Mouse (Mus musculus) layer of hippocampus, adult 9-10 months (tissue): ENCODE measurements at regions not wholly inside any gene's neighbourhood (a gene's known extent, or its start where the extent isn't known, plus 50 kb on each side); places are given as distances from the start of the nearest gene placed in this dataset.

Experiments
- DNase-seq: peaks from one replicate; pipeline ENCODE4 v3.0.0; 2022; ENCODE audit warnings: low spot score

DNA sequence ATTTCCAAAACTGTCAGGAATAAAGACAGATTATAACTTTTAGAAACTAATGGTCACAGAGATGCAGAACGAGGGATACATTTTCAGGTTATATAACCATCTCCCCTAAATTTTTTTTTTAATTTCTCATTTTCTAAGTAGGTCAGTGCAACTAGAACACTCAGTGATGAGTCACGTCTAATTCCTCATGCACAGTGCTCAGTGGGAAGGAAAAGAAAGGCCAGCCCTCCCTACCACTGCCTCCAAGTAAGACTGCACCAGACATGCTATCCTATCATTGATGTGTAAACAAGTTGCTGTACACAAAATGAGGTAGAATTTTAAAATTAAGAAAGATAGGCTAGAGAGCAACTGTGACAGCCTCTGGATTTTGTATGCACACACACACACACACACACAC is 724.2 kb upstream of the Auts2 start:
- no peak for DNase-seq

DNA sequence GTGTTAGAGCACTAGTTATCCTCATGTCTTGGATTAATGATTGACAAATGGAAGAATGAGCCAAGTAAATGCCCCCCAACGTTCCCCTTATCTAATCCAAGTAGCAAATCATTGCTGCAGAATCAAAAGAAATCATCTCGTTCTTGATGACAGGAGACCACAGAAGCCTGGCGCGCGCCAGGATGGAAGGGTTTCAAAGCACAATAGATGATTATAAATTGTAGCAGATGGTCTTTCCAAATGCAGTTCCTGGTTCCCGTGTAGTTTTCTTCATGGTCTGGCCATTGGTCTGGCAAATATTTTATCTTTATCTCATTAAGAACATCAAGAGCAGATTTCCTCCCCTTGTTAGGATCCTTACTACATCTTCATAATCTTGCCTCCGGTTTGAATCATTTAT is 721.8 kb upstream of the Auts2 start:
- DNase-seq, result peak; percentile 6

DNA sequence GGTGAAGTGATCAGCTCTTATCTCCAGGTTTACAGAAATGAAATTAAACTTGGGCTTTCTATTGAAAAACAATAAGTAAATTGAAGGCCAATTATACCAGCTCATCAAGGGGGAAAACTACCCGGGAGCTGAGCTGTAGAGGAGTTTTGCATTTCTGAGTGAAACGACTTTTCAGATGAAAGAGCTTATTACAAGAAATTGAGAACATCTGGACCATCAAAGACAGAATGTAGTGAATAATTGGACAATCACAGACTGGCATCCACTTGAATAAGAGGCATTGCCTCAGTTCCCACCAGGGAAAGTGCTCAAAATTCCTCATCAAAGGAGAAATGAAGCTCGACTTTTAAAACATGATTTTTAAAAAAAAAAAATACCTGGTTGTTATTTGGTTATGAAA is 675.7 kb upstream of the Auts2 start:
- no peak for DNase-seq

DNA sequence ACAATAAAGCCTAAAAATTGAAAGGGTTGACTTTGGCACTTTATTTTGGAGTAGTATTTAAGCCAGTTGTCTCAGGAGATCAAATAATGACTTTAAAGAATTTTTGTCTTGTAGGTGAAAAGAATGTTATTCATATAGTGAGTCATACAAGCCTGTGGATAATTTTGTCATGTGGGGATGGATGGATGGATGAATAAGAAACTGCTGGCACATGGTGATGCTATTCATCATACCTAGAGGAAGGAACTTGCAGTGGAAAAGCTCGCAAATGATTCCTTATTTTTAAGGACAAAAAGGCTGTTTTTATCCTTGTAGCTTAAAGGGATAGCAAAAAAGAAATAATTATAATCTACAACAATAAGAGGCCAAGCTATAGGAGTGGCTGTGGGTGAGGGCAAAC is 655.4 kb upstream of the Auts2 start:
- DNase-seq, result no peak

DNA sequence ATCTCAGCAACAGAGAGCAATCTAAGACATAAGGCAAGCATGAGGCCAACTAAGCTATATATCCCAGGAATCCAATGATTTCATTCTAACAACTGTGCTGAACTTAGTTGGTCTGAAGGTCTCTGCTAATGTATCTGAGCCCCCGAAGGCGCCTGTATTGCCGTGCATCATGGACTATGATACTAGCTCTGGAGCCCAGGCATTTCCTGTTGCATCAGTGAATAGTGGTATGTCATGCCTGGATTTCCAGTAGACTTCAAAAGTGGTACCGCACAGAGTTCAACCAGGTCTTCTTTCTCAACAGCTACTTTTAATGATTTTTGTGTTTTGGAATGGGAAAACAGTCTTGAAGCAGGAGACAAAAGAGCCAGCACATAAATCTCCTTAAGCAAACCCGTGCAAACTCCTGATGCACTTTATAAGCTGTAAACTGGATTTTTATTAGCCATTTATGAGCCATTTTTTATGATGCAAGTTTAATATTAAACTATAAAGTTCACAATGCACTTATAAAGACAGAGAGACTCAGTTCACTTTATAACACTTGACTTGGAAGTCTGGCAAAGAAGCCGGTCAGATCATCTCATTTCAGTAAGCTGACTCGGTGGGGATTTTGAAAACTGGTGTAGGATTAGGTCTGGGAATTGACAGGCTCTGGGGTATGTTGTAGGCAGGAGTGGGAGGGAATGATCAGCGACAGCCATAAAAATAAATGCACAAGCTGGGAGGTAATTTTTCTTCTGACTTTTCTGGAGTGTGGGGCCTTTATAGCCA is 646.8 kb upstream of the Auts2 start:
- no peak for DNase-seq

DNA sequence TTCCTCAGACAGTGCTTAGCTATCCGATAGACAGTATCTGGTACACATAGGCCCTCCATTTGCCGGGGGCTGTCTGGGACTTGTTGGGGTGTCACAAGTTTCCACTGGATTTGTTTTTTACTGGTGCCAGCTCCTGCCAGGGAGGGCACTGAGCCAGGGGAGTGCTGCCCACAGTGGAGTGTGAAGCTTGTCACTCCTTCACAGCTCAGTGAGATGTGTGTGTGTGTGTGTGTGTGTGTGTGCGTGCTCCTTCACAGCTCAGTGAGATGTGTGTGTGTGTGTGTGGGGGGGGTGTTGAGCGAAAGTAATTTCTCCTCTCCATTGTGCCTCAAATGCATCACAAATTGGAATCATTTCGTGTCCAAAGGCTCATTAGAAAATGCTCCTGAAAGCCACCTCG is 632.5 kb upstream of the Auts2 start:
- DNase-seq, result no peak

DNA sequence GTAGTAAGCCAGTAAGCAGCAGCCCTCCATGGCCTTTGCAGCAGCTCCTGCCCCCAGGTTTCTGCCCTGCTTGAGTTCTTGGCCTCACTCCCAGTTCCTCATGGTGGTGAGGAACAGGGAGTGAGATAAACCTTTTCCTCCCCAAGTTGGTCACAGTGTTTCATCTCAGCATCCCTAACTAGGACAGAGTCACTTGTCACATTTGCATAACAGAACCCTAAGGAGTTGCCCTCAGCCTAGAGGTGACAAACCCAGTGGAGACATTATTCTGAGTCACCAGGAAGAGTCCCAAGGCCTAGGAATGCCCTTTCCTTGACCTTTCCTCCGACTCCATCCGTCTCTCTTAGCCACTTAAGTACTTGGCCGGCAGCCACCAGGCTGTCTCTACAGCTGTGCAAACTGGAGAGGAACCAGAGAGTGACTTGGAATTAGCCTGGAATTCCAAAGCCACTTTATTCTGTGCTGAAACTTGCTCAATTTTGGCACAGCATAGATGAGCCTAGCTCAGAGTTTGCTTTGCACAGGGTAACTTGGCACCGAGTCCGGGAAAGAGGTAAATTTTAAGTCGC is 630.1 kb upstream of the Auts2 start:
- DNase-seq, result no peak

DNA sequence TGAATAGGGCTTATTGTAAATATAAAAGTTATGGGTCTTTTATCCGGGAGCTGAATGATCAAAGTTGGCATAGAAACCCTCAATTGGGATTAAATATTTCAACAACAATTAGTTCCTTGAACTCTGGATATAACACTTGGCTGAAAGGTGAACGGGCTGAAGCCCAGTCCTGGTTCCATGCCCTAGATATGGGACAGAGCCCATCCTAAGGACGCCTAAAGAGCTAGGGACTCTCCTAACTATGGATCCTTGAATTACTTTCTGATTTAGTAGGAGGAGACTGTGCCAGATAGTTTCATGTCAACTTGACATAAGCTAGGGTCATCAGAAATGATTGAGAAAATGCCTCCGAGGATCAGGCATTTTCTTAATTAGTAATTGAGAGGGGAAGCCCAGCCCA is 629.5 kb upstream of the Auts2 start:
- DNase-seq, result no peak

DNA sequence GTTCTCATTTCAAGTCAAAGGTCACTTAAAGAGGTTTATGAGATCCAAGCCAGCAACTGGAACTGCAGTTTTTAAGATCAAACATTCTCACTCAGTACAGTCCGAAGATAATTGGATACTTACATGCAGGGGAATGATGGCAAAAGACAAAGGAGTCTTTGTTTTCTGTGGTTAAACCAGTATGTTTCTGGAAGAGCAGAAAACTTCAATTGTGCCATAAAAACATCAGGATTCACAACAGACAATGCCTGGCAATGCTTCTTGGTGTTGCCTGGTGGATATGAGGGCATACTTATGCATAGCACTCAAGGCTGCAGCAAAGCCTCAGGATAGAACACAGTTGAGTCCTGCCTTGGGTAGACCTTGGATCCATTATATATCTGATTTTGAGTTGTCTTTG is 628.1 kb upstream of the Auts2 start:
- DNase-seq, result no peak

DNA sequence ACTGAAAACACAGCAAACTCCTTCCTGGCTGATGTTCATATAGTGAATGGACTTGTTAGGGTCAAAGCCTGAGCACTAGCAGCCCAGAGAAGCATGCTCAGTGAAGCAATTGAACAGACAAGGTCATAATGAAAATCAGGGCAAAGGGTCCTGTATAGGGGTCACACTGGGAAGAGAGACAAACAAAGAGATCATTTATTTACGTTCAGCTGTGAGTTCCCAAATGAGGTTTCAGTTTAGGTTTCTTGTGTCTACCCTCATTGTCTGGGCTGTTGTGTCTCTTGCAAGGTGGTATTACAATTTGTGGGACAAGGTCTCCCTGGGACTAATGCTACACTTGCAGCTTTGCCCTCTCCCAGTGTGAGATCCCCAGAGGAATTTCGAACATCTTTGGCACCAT is 624.4 kb upstream of the Auts2 start:
- no peak for DNase-seq

DNA sequence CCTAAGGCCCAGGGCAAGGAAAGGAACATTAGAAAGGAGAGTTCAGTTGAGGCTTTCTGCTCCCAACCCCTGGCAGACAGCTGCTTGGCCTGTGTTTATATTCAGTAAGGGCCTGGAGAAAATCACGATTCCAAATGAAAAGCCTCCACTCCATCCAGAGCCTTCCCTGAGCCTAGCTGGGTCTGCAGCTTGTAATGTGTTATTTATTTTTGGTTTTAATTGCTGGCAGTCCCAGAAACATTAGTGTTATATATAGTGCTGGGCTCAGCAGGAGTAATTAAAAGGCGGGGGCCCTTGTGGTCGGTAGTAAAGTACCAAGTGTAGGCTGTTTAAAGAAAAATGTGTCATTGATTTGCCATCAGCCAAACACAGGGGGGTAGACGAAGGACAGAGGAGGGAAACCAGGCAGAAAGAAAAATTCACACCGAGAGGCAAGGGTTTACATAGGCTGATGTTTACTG is 623.9 kb upstream of the Auts2 start:
- DNase-seq, result no peak

DNA sequence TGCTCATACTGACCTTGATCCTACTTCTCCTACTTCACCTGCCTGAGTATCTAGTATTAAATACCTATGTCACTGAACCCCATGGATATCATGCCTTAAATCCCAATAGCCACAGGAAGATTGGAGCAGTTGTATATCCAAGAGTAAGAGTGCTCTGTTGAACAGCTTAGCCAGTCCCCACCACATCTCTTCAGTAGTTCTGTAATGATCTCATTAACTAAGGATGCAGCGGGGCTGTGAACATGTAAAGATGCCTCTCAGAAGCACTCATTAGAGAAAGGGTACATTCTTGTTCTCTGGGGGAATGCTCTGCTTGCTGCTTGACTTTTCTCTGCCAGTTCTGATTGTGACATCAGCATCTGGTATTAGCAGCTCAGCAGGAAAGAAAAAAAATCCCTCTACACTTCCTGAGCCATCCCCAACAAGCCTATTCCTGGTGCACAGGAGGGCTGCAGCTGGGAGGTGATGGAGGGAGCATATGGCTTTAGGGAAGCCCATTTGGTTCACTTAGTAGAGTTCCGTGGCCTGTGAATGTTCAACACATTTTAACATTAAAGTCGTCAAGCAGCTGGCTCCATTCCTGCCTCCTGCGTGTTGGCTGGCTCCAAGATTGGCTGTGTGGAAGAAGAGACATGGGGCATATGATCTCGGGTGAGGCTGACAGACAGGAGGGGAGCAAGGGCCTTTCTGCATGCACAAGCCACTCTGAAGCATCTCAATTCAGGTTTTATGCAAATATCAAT is 613.1 kb upstream of the Auts2 start:
- DNase-seq, result peak; percentile 27

DNA sequence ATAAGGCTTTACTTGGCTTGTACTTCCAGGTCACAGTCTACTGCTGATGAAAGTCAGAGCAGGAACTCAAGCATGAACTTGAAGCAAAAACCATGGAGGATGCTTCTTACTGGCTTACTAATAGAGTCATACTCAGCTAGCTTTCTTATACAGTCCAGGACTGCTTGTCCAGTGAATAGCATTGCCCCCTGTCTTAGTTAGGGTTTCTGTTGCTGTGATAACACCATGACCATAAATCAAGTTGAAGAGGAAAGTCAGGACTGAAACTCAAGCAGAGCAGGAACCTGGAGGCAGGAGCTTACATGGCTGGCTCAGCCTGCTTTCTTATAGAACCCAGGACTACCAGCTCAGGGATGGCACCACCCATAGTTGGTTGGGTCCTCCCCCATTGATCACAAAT is 602.9 kb upstream of the Auts2 start:
- no peak for DNase-seq

DNA sequence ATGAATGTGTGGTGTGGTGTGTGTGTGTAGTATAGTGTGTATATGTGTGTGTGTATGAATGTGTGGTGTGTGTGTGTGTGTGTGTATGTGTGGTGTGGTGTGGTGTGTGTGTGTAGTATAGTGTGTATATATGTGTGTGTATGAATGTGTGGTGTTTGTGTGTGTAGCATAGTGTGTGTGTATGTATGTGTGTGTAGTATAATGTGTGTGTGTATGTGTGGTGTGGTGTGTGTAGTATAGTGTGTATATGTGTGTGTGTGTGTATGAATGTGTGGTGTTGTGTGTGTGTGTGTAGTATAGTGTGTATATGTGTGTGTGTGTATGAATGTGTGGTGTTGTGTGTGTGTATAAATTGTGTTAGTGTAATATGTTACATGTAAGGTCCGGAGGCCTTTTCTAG is 600.5 kb upstream of the Auts2 start:
- DNase-seq, result no peak

DNA sequence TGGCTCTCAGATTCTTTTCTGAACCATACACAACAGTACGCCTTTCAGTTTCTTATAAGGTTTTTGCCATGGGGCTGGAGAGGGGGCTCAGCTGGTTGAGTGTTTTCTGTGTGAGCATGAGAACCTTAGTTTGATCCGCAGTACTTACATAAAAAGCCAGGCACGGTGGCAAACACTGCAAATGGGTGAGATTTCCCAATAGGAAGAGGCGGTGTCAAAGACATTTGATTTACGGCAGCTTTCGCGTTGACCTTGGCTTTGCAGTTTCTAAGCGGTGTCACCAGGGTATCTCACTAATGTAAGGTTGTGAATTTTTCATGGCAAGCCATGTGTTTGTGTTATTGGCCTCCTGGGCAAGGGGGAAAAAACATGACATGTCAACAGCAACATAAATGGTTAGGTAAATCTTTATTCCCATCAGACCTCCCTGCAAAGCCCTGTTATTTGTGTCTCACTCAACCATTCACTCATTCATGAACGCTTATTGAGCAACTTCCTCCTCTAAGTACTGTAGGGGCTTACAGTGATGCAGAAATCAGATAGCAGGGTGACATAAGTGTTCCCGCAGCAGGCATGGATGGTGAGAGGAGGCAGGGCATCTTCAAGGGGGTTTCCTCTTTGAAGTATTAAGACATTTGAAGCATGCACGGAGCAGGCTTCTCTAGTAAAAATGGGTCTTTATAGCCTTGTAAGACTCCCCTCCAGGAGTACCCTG is 599.4 kb upstream of the Auts2 start:
- DNase-seq, result no peak

DNA sequence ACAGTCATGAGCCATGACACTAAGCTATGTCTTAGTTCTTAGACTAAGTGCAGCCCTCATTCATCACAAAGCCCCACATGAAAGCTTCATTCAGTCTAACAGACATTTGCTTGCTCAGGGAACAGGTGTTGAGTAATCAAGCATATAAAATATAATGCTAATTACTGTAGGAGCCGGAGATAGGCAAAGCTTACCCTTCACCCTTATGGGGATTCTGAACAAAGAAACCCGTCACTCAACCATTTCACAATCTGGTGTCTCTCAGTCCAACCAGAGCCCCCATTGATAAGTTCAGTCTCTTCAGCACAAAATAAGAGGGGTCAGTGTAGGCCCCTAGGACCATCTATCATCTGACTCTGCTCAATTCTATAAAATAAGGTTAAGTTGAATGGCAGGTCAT is 587.9 kb upstream of the Auts2 start:
- DNase-seq, result no peak

DNA sequence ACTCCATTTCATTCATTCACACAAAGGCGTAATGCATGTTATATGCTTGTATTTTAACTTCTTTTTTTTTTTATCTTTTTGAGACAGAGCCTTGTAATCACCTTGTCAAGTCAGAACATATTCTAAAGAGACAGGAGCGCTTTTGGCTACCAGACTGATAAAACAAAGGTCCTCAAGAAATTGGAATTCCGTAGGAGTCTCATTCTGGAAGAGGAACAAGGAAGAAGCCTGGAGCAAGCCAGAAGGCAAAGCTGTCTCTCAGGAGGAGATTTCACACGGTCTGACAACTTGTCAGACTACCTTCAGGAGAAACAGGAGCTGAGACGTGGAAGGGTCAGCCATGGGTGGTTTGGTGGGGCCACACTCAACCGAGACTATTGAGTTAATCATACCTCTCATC is 587.2 kb upstream of the Auts2 start:
- no peak for DNase-seq

DNA sequence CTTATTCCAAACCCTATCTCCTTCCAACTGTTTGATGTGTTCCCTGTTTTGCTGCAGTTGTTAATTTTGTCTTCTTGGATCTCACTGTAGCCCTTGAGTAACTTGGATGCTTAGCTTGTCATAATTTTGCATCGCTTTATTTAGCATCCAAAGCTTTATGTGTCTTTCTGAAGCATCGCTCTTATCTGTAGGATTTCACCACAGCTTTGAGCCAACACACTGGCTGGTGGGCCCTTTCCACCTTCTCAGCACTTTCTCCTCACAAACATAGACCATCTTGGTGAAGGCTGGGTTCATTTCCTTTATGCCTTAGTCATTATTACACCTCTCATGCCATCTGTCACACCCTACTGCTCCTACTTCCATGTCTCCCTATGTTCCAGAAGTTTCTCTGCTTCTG is 581.1 kb upstream of the Auts2 start:
- no peak for DNase-seq

DNA sequence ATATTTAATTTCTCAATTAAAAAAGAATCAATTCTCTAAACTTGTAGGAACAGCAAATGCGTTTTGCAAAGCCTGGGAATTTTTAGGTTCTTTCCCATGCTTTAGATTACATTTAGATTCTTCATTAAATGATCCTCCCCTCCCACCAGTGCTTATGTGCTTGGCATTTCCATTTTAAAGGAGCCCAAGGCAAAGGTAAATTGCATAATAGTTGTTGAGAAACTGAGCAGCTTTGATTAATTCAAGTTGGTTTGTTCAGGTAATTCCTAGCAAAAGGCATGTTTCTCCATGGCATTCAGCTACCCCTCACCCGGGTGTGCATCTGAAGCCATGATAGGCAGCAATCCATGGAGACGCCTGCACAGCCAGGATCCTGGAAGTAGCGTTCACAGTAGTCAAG is 570.8 kb upstream of the Auts2 start:
- no peak for DNase-seq

DNA sequence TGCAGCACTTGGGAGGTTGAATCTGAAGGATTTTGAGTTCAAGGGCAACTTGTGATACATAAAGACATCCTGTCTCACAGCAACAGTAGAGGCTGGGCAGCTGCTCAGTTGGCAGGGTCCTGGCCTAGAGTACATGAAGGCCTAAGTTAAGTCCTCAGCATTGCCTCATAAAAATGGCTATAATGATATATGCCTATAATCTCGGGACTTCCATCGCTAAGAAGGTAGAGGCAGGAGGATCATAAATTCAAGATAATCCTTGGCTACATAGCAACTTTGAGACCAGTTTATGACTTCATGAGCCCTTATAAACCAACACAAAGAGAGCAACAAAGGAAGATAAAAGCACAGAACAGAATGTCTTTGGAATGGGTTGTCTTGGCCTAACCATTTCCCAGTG is 570.0 kb upstream of the Auts2 start:
- DNase-seq, result no peak

DNA sequence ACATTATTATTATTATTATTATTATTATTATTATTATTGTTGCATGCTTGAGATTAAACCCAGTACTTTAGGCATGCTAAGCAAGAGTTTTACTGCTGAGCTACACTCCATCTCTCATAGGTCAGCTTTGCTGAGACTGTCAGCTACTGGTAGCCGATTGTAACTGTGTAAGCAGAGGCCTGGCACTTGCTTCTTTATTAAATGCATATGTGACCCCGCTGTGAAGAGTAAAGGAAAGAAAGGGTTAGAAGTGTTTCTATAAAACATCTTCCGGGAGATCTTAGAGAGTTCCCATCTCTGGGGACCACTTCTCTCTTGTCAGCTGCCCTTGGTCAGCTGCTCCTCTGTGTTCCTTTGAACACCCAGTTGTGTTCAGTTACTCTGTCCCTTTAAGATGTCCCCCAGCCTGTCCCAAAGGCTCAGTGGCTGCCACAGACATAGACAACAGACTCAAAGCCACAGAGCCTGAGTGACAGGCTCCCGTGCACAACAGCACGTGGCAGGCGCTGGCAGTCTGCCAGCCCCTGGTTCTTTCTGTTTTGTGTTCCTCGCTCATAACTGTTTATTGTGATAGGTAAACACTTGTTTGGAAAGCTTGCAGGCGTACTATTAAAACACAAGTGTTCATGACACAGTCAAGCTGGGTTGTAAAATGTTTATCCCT is 563.7 kb upstream of the Auts2 start:
- DNase-seq, result no peak

DNA sequence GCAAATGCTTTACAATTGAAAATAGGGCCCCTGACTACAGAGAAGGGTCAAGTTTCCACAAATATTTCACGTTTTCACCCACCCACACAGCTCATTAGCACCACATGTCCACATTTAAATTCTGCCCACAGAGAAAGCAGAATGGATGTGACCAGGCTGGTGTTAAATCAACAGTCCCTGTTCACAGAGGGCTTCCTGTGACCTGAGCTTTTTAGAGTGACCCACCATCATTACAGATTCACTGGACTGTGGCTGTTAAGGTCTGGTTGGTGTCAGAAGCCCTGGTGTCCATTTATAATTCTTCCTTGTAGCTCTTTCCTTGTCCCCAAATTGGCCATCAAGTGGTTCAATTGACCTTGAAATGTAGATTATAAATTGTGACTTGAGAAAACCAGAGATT is 553.2 kb upstream of the Auts2 start:
- no peak for DNase-seq
